Mouse (Mus musculus) intestine, embryonic 16.5 days (tissue): ENCODE data around the gene Slc11a2. TPM values are rescaled to one million over a fixed set of nuclear protein-coding genes. Genes with fewer than 3 reads are reported as not detected.

Source experiments
- ATAC-seq: fragments of 200-750 bp; cut with Nextera tagmentation; 2 replicates; pipeline ENCODE4 v1.8.0; 2017; ENCODE audit warnings: moderate TSS enrichment, moderate library complexity
- H3K27ac ChIP-seq: fragments of 300-500 bp; sonication (generic); 2 replicates; pipeline ENCODE4 v1.5.1; 2014; ENCODE audit warnings: mild to moderate bottlenecking, low read length
- H3K27me3 ChIP-seq: fragments of 300-500 bp; sonication (generic); replicated peaks from 2 replicates; pipeline ENCODE4 v1.6.1; 2014; ENCODE audit warnings: low read length, control low read depth, mixed read lengths; ENCODE audit not compliant: control insufficient read depth, insufficient read depth
- H3K36me3 ChIP-seq: fragments of 300-500 bp; sonication (generic); 2 replicates; pipeline ENCODE4 v1.6.1; 2014; ENCODE audit warnings: low read length, control low read depth; ENCODE audit not compliant: control insufficient read depth, insufficient read depth
- H3K4me1 ChIP-seq: fragments of 300-500 bp; sonication (generic); 2 replicates; pipeline ENCODE4 v1.6.1; 2014; ENCODE audit warnings: low read length, control low read depth, mixed read lengths; ENCODE audit not compliant: control insufficient read depth, insufficient read depth
- H3K4me2 ChIP-seq: fragments of 300-500 bp; sonication (generic); 2 replicates; pipeline ENCODE4 v1.6.1; 2014; ENCODE audit warnings: low read depth, low read length, control low read depth
- H3K4me3 ChIP-seq: fragments of 300-500 bp; sonication (generic); 2 replicates; pipeline ENCODE4 v1.5.1; 2014; ENCODE audit warnings: mild to moderate bottlenecking, low read length
- H3K9ac ChIP-seq: fragments of 300-500 bp; sonication (generic); 2 replicates; pipeline ENCODE4 v1.6.1; 2014; ENCODE audit warnings: low read depth, low read length
- H3K9me3 ChIP-seq: fragments of 300-500 bp; sonication (generic); 2 replicates; pipeline ENCODE4 v1.6.1; 2016; ENCODE audit warnings: low read length, control low read depth; ENCODE audit not compliant: control insufficient read depth
- WGBS: fragments of 180-500 bp; shearing (Covaris S2); extraction: QIAGEN DNeasy Blood & Tissue Kit; methylation state at CpG from one replicate; pipeline ENCODE4 v1.1.7; 2014; 5-methylcytosine and 5-hydroxymethylcytosine counted together
- polyA plus RNA-seq: library from polyadenylated mRNA; unstranded; fragments of >200 nt; fragmentation: Nextera tagmentation; extraction: Ambion mirVana; gene quantifications from 2 replicates; pipeline ENCODE4 v1.2.1, GENCODE M21; 2015

Gene Slc11a2
- polyA plus RNA-seq, 1 experiment from 2014 or later = 40.7 TPM

DNA sequence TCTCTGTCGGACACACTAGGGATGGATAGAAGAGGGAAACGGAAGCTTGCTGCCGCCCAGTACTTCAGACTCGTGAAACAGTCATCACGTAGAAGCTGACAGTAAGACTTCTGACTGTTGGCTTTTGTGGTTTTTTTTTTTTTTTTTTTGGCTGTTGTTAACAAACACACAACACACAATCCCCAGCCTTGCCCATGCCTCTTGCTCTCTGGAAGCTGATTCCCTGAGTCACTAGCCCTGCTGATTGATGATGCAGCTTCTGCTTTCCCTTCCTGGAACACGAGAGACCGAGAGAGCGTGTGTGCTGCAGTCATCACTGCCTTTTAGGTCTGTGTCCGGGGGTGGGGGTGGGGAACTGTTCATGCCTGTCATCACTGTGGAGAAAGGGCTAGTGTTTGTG is 36.8 kb upstream of the Slc11a2 start:
- H3K4me2 ChIP-seq = no peak overlapping the region
- WGBS = 66% methylated on average over 9 of the region's 9 CpGs
- H3K9me3 ChIP-seq = no peaks in the 10 kb centered on the region
- peaks cover 5% of the 10 kb centered on the region; the same call in 1 of the 2 replicates for H3K4me1 ChIP-seq
- no peak for ATAC-seq
- no peaks in the 10 kb centered on the region for H3K36me3 ChIP-seq
- no peaks in the 10 kb centered on the region for H3K27me3 ChIP-seq
- H3K27ac ChIP-seq = no peak overlapping the region
- no peak overlapping the region for H3K4me3 ChIP-seq
- no peak overlapping the region for H3K9ac ChIP-seq

GRCm38 (mm10) chr15:100460942-100461341 is 36.1 kb upstream of the Slc11a2 start:
- Histone ChIP-seq H3K36me3 (no peaks in the 10 kb centered on the region), H3K4me2 (peak overlapping the region; percentile 38), H3K9ac (0 out of 2 replicates have a peak overlapping the region, but pooled peaks have one; percentile 6), H3K27ac (no peak overlapping the region), H3K4me3 (0 out of 2 replicates have a peak overlapping the region, but pooled peaks have one; percentile 1), H3K27me3 (no peaks in the 10 kb centered on the region), H3K4me1 (peaks cover 5% of the 10 kb centered on the region; the same call in 1 of the 2 replicates), H3K9me3 (no peaks in the 10 kb centered on the region)
- peak; percentile 75 for ATAC-seq
- WGBS = 10% methylated on average over 12 of the region's 12 CpGs

GRCm38 (mm10) chr15:100458055-100458454 is 33.2 kb upstream of the Slc11a2 start:
- Histone ChIP-seq H3K27ac (no peak overlapping the region), H3K4me3 (no peak overlapping the region), H3K27me3 (no peaks in the 10 kb centered on the region), H3K9me3 (no peaks in the 10 kb centered on the region), H3K4me2 (no peak overlapping the region), H3K36me3 (no peaks in the 10 kb centered on the region), H3K9ac (no peak overlapping the region), H3K4me1 (peaks cover 5% of the 10 kb centered on the region; the same call in 1 of the 2 replicates)
- no peak; the same call in 1 of the 2 replicates for ATAC-seq
- 44% methylated on average over 10 of the region's 10 CpGs for WGBS

- Histone ChIP-seq H3K9ac (no peak overlapping the region), H3K27me3 (no peaks in the 10 kb centered on the region), H3K27ac (no peak overlapping the region), H3K4me3 (no peak overlapping the region), H3K9me3 (no peaks in the 10 kb centered on the region), H3K4me2 (peak overlapping the region; percentile 2; the same call in 1 of the 2 replicates), H3K36me3 (no peaks in the 10 kb centered on the region), H3K4me1 (peaks cover 5% of the 10 kb centered on the region; the same call in 1 of the 2 replicates)
- 6% methylated on average over 17 of the region's 17 CpGs for WGBS
- ATAC-seq = peak; percentile 62
Observed at GRCm38 (mm10) chr15:100457340-100457739, 32.5 kb upstream of the Slc11a2 start.

- no peak overlapping the region for H3K27ac ChIP-seq
- no peak overlapping the region for H3K4me3 ChIP-seq
- no peaks in the 10 kb centered on the region for H3K36me3 ChIP-seq
- H3K9me3 ChIP-seq = no peaks in the 10 kb centered on the region
- no peaks in the 10 kb centered on the region for H3K27me3 ChIP-seq
- no peak overlapping the region for H3K9ac ChIP-seq
- 67% methylated on average over 7 of the region's 7 CpGs for WGBS
- no peak overlapping the region for H3K4me2 ChIP-seq
- peaks cover 5% of the 10 kb centered on the region; the same call in 1 of the 2 replicates for H3K4me1 ChIP-seq
- ATAC-seq = 0 out of 2 replicates have a peak, but pooled peaks have one; percentile 14
Observed at GRCm38 (mm10) chr15:100456356-100456991, 31.6 kb upstream of the Slc11a2 start.

- no peaks in the 10 kb centered on the region for H3K36me3 ChIP-seq
- no peaks in the 10 kb centered on the region for H3K9me3 ChIP-seq
- WGBS = 76% methylated on average over 11 of the region's 11 CpGs
Observed at GRCm38 (mm10) chr15:100452486-100452885, 27.6 kb upstream of the Slc11a2 start.

DNA sequence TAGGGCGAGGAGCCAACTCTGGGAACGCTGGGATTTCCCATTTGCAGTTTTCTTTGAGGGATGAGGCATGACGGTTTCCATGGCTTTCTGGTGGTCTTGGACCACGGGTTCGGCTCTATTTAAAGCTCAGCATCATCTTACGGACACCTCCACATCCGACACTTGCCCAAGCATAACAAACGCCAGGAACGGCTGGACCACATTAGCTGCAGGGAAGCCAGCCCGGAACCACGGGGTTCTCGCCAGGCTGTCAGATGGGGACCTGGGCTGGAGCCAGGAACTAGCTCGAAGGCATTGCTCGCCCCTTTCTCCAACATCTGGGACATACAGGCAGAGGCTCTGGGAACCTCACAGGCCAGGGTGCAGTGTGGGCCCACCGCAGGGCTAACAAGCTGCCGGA is 26.4 kb upstream of the Slc11a2 start:
- H3K27ac ChIP-seq = no peak overlapping the region
- H3K4me3 ChIP-seq = no peak overlapping the region
- no peaks in the 10 kb centered on the region for H3K9me3 ChIP-seq
- no peaks in the 10 kb centered on the region for H3K36me3 ChIP-seq
- 62% methylated on average over 16 of the region's 16 CpGs for WGBS
- no peak overlapping the region for H3K9ac ChIP-seq
- no peak overlapping the region for H3K4me2 ChIP-seq
- H3K4me1 ChIP-seq = peaks cover 6% of the 10 kb centered on the region; the same call in 1 of the 2 replicates
- ATAC-seq = no peak
- H3K27me3 ChIP-seq = no peaks in the 10 kb centered on the region

More at GRCm38 (mm10) chr15:100452486-100452885, 27.6 kb upstream of the Slc11a2 start:
- ATAC-seq = no peak
- no peak overlapping the region for H3K4me3 ChIP-seq
- no peak overlapping the region for H3K9ac ChIP-seq
- no peak overlapping the region for H3K27ac ChIP-seq
- H3K4me1 ChIP-seq = peaks cover 6% of the 10 kb centered on the region; the same call in 1 of the 2 replicates
- H3K4me2 ChIP-seq = no peak overlapping the region
- H3K27me3 ChIP-seq = no peaks in the 10 kb centered on the region

DNA sequence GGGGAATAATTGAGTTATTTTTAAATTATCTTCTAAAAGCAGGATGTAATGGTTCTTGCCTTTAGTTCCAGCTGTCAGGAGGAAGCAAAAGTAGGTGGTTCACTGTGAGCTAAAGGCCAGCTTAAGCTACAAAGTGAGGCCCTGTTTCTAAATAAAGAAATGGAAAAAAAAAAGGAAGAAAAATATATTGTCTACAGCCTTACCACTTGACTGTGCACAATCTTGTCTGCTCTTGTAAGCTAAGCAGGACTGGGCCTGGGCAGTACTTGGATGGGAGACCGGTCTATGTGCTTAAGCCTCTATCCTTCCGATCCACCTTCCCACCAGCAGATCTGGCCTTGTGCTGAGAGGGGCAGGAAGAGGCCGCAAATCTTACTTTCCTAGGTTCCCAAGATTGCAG is 24.6 kb upstream of the Slc11a2 start:
- Histone ChIP-seq H3K4me2 (no peak overlapping the region), H3K9me3 (no peaks in the 10 kb centered on the region), H3K27ac (no peak overlapping the region), H3K4me1 (peaks cover 6% of the 10 kb centered on the region; the same call in 1 of the 2 replicates), H3K9ac (no peak overlapping the region), H3K36me3 (no peaks in the 10 kb centered on the region), H3K4me3 (no peak overlapping the region), H3K27me3 (no peaks in the 10 kb centered on the region)
- WGBS = 74% methylated on average over 3 of the region's 3 CpGs
- ATAC-seq = no peak

- no peak for ATAC-seq
- Histone ChIP-seq H3K9me3 (no peaks in the 10 kb centered on the region), H3K27ac (no peak overlapping the region), H3K27me3 (no peaks in the 10 kb centered on the region), H3K9ac (no peak overlapping the region), H3K36me3 (no peaks in the 10 kb centered on the region), H3K4me1 (peaks cover 6% of the 10 kb centered on the region), H3K4me3 (no peak overlapping the region), H3K4me2 (no peak overlapping the region)
- WGBS = 73% methylated on average over 4 of the region's 4 CpGs
Observed at GRCm38 (mm10) chr15:100448572-100448971, 23.7 kb upstream of the Slc11a2 start.
